10 mouse cellular contexts compared by ENCODE assay signal in genomic region chr1:74915706-74916105, GRCm38 (mm10). TPM values are rescaled to one million over a fixed set of nuclear protein-coding genes. Genes with fewer than 3 reads are reported as not detected.
DNase-seq lines count a peak whose midpoint lies in the region; ATAC-seq and TF ChIP-seq lines count a peak whose summit lies in the region.
"Had no signal": no experiment of that assay in that cellular context is flagged by ENCODE, and none has a peak within 500 bp of the region (broad histone marks: within the 10 kb centered on the region; RNA-seq: fewer than 3 reads in every experiment).

No protein-coding gene starts in this region.

- H3K4me3 ChIP-seq in left cerebral cortex, adult 2 months, result no peak overlapping the region
- no peak overlapping the region for H3K4me3 ChIP-seq in hindbrain, embryonic 14.5 days (replicated peaks; ENCODE audit: low read length)
- no peak overlapping the region for H3K4me3 ChIP-seq in midbrain, embryonic 12.5 days
- H3K4me3 ChIP-seq: megakaryocyte, embryonic 14.5 days had no signal

- H3K27ac ChIP-seq in left cerebral cortex, adult 2 months, result no peak overlapping the region
- no peak overlapping the region for H3K27ac ChIP-seq in hindbrain, embryonic 14.5 days
- no peak overlapping the region for H3K27ac ChIP-seq in midbrain, embryonic 12.5 days (replicated peaks)

- no peaks in the 10 kb centered on the region for H3K36me3 ChIP-seq in hindbrain, embryonic 14.5 days (replicated peaks; ENCODE audit: control insufficient read depth, insufficient read depth)
- no peaks in the 10 kb centered on the region for H3K36me3 ChIP-seq in midbrain, embryonic 12.5 days

- 30% methylated on average over 13 of the region's 13 CpGs for WGBS in hindbrain, embryonic 14.5 days
- WGBS in midbrain, embryonic 12.5 days, result 26% methylated on average over 13 of the region's 13 CpGs

- intact Hi-C loops in left cerebral cortex, adult 2 months (cut with DNase I), result no loop called here

- ATAC-seq in hindbrain, embryonic 14.5 days (ENCODE audit: low FRiP score), result no peak
- ATAC-seq in midbrain, embryonic 12.5 days (ENCODE audit: low FRiP score, low read depth), result no peak
- no peak for ATAC-seq in frontal cortex, adult (ENCODE audit: low TSS enrichment)

- H3K27me3 ChIP-seq in hindbrain, embryonic 14.5 days (ENCODE audit: control insufficient read depth, insufficient read depth, low read length), result peaks cover 8% of the 10 kb centered on the region; the same call in 1 of the 2 replicates
- H3K27me3 ChIP-seq in midbrain, embryonic 12.5 days, result peaks cover 46% of the 10 kb centered on the region

- TF ChIP-seq CTCF in left cerebral cortex, adult 2 months (IDR thresholded peaks at IDR 0.05), result peak; percentile 47
- peak; percentile 43; the same call in 1 of the 2 replicates for TF ChIP-seq CTCF in brain, embryonic 14.5 days (IDR thresholded peaks at IDR 0.05; ENCODE audit: borderline replicate concordance, extremely low read depth, insufficient read depth, insufficient read length)

- no peaks in the 10 kb centered on the region for H3K4me1 ChIP-seq in hindbrain, embryonic 14.5 days (replicated peaks; ENCODE audit: control insufficient read depth, insufficient read depth, low read length)
- H3K4me1 ChIP-seq in midbrain, embryonic 12.5 days, result no peaks in the 10 kb centered on the region
- H3K4me1 ChIP-seq: megakaryocyte, embryonic 14.5 days had no signal

- DNase-seq in left cerebral cortex, adult 2 months (ENCODE audit: extremely low spot score in 1 of 2, low spot score in 2 of 2), result no peak
- no peak for DNase-seq in left cerebral cortex, adult 8-10 months (ENCODE audit: low spot score in 2 of 2)
- peak; percentile 35 for DNase-seq in brain, embryonic 14.5 days (ENCODE audit: low read depth)
- peak; percentile 28 for DNase-seq in hindbrain, embryonic 14.5 days (ENCODE audit: low spot score)
- no peak for DNase-seq in frontal cortex, postnatal 25 days (ENCODE audit: low spot score in 2 of 2)
- DNase-seq: layer of hippocampus, postnatal 36 days had no signal

- H3K9ac ChIP-seq in hindbrain, embryonic 14.5 days, result no peak overlapping the region
- H3K9ac ChIP-seq in midbrain, embryonic 12.5 days (replicated peaks), result no peak overlapping the region

- no peaks in the 10 kb centered on the region for H3K9me3 ChIP-seq in hindbrain, embryonic 14.5 days (ENCODE audit: control insufficient read depth, low read length)
- 0 out of 2 replicates have a peak, but pooled peaks cover 3% of the 10 kb centered on the region for H3K9me3 ChIP-seq in midbrain, embryonic 12.5 days

- no peak for TF ChIP-seq POLR2A in brain, embryonic 14.5 days (IDR thresholded peaks at IDR 0.05; ENCODE audit: borderline replicate concordance, extremely low read depth, insufficient read depth, insufficient read length, poor library complexity, severe bottlenecking)

- H3K4me2 ChIP-seq in hindbrain, embryonic 14.5 days (replicated peaks), result 0 out of 2 replicates have a peak overlapping the region, but pooled peaks have one; percentile 10
- peak overlapping the region; percentile 23 for H3K4me2 ChIP-seq in midbrain, embryonic 12.5 days (replicated peaks)
- H3K4me2 ChIP-seq: heart, embryonic 11.5 days had no signal

RNA-seq across cellular contexts. Expression of gene Cfap65, which starts 19.7 kb away (rescaled TPM):
- total RNA-seq in left cerebral cortex, adult 2 months (2021), result 1 to 10 TPM; 3.0 to 3.5 TPM
- total RNA-seq in left cerebral cortex, adult 8-10 months (2022), result 1 to 10 TPM; 2.6 to 4.8 (median 3.8) TPM
- 2.4 and 3.9 TPM in 2 replicates for polyA plus RNA-seq in brain, embryonic 14.5 days (2012; rRNA removed)
- polyA plus RNA-seq in hindbrain, embryonic 14.5 days (2014; fragmentation: Nextera tagmentation; extraction: Ambion mirVana), result 1.2 and 1.4 TPM in 2 replicates
- polyA plus RNA-seq in midbrain, embryonic 12.5 days (2016; fragmentation: Nextera tagmentation; extraction: Ambion mirVana), result 0.16 and 0.17 TPM in 2 replicates
- polyA plus RNA-seq: heart, embryonic 11.5 days had no signal

RNA-seq across cellular contexts. Expression of gene Cryba2, which starts 22.8 kb away (rescaled TPM):
- not detected for total RNA-seq in left cerebral cortex, adult 2 months (2021)
- total RNA-seq in left cerebral cortex, adult 8-10 months (2022), result under 1 TPM in 1 of 4 experiments, not detected in 3; 0.58 TPM
- 0.44 and 1.1 TPM in 2 replicates for polyA plus RNA-seq in brain, embryonic 14.5 days (2012; rRNA removed)
- polyA plus RNA-seq in hindbrain, embryonic 14.5 days (2014; fragmentation: Nextera tagmentation; extraction: Ambion mirVana), result 2.0 and 2.1 TPM in 2 replicates
- not detected in 2 replicates for polyA plus RNA-seq in midbrain, embryonic 12.5 days (2016; fragmentation: Nextera tagmentation; extraction: Ambion mirVana)
- total RNA-seq: layer of hippocampus, postnatal 36 days had no signal
- polyA plus RNA-seq: heart, embryonic 11.5 days had no signal

RNA-seq across cellular contexts. Expression of gene Fev, which starts 30.5 kb away (rescaled TPM):
- not detected for total RNA-seq in left cerebral cortex, adult 2 months (2021)
- total RNA-seq in left cerebral cortex, adult 8-10 months (2022), result under 1 TPM in 1 of 4 experiments, not detected in 3; 0.37 TPM
- 0.47 and 3.4 TPM in 2 replicates for polyA plus RNA-seq in brain, embryonic 14.5 days (2012; rRNA removed)
- 5.2 and 5.8 TPM in 2 replicates for polyA plus RNA-seq in hindbrain, embryonic 14.5 days (2014; fragmentation: Nextera tagmentation; extraction: Ambion mirVana)
- 0.25 and 0.55 TPM in 2 replicates for polyA plus RNA-seq in midbrain, embryonic 12.5 days (2016; fragmentation: Nextera tagmentation; extraction: Ambion mirVana)
- total RNA-seq: layer of hippocampus, postnatal 36 days had no signal

RNA-seq across cellular contexts. Expression of gene Ihh, which starts 35.8 kb away (rescaled TPM):
- under 1 TPM; 0.45 to 0.72 TPM for total RNA-seq in left cerebral cortex, adult 2 months (2021)
- total RNA-seq in left cerebral cortex, adult 8-10 months (2022), result under 1 TPM; 0.19 to 0.49 (median 0.27) TPM
- polyA plus RNA-seq in brain, embryonic 14.5 days (2012; rRNA removed), result 0.47 and 0.57 TPM in 2 replicates
- 0.32 and 0.35 TPM in 2 replicates for polyA plus RNA-seq in hindbrain, embryonic 14.5 days (2014; fragmentation: Nextera tagmentation; extraction: Ambion mirVana)
- polyA plus RNA-seq in midbrain, embryonic 12.5 days (2016; fragmentation: Nextera tagmentation; extraction: Ambion mirVana), result 0.14 and 0.23 TPM in 2 replicates

Comparison
In these comparisons a context has a peak if more than half of its experiments do, and no peak if none do; other contexts are left out.
1. DNase-seq: peak in brain, embryonic 14.5 days (single experiment) and hindbrain, embryonic 14.5 days (single experiment); none in left cerebral cortex, adult 2 months (0 of 2), left cerebral cortex, adult 8-10 months (0 of 2) and frontal cortex, postnatal 25 days (0 of 2).